Mouse (Mus musculus): Measurements from ENCODE around the gene Vmn1r213. TPM values are rescaled to one million over a fixed set of nuclear protein-coding genes. Genes with fewer than 3 reads are reported as not detected.

Vmn1r213 gene
- not detected in 2 replicates for polyA plus RNA-seq (2015; fragmentation: Nextera tagmentation; extraction: Ambion mirVana)

DNA sequence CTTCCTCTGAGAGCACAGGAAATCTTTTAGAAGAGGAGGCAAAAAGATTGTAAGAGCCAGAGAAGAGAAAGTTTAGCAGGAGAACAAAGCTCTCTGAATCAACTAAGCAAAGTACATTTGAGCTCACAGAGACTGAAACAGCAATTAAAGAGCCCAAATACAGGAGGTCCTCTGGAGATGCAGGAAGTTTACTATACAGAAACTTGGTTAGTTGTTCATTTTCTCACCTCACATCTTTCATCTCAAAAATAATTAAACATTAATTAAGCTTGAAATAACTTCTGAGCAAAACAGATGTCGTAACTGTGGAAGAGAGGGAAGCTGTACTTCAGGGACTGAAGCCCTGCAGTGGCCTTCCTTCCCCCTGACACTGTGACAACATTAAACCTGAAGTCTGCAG, at the start of gene Vmn1r213:
Gene Vmn1r213, plus strand, starts transcription at position 301 of the 400 bp plus-strand sequence.
- no peak for ATAC-seq (ENCODE audit: low FRiP score, low read depth)

DNA sequence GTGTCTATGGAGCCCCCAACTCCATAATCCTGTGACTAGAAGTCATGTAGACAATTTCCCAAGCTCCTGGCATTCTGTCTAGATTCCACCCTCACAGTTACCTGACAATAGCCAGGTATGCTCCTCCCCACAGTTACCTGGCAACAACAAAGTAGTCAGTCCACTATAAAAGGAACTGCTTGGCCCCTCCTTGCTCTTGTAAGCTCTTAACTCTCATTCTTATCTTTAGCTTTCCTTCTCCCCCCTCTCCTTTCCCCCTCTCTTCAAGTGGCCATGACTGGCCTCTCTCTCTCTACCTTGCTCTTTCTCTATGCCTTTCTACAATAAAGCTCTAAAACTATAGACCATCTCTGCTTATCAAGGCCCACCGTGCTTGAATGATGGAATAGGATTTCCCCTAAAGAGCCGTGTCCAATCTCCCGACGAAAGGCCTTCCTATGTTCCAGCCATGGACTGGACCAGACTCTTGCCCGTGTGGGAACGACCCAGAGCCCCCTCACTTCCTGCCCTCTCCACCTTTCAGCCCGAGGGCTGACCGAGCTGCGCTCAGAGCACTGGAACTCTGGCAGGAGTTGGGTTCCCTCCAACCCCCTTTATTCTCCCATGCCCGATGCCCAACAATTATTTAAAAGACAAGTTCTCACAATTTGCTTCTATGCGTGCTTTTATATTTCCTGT, 17.1 kb upstream of the Vmn1r213 start:
- Histone ChIP-seq H3K27me3 (no peaks in the 10 kb centered on the region), H3K9ac (no peak overlapping the region), H3K4me1 (no peaks in the 10 kb centered on the region), H3K4me3 (no peak overlapping the region), H3K9me3 (no peaks in the 10 kb centered on the region), H3K27ac (no peak overlapping the region), H3K36me3 (no peaks in the 10 kb centered on the region), H3K4me2 (replicated peaks) (no peak overlapping the region)
- WGBS: 87% methylated on average over 11 of the region's 11 CpGs
- ATAC-seq (ENCODE audit: low FRiP score, low read depth): no peak

More for the DNA sequence above, at the start of gene Vmn1r213:
- no peaks in the 10 kb centered on the region for H3K27me3 ChIP-seq
- no peak within 1 kb of the TSS for H3K4me2 ChIP-seq (replicated peaks)
- 79% methylated on average over 1 of the region's 1 CpGs for WGBS
- no peaks in the 10 kb centered on the region for H3K4me1 ChIP-seq
- no peak within 1 kb of the TSS for H3K27ac ChIP-seq
- H3K36me3 ChIP-seq: no peaks in the 10 kb centered on the region
- H3K4me3 ChIP-seq: no peak within 1 kb of the TSS
- 0 out of 2 replicates have a peak, but pooled peaks cover 2% of the 10 kb centered on the region for H3K9me3 ChIP-seq
- no peak within 1 kb of the TSS for H3K9ac ChIP-seq

DNA sequence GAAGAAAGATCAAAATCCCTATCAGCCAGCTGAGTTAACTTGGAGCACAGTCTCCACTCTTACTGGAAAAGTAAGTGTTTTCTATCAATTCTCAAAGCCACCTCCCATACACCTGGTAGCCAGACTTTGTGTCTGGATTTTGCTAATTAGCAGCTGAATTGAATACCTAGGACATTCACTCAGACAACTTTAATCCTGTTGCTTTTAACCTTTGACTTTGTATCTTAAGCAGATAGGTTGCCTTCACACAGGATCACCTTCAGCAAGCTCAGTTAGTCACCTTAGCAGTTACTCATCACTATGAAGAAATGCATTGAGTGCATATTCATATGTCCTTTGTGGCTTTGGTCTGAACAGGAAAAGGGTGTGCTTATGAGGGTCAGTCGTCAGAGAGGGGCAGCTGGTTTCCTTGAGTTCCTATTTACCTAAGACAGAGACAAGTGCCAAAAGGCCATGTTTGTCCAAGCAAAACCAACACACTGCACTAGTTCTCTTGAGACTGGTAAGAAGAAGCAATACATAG, 15.2 kb upstream of the Vmn1r213 start:
- WGBS: 35% methylated on average over 1 of the region's 1 CpGs
- no peak overlapping the region for H3K4me3 ChIP-seq
- no peaks in the 10 kb centered on the region for H3K36me3 ChIP-seq
- H3K9me3 ChIP-seq: peaks cover 2% of the 10 kb centered on the region; the same call in 1 of the 2 replicates
- no peak overlapping the region for H3K9ac ChIP-seq
- H3K4me2 ChIP-seq (replicated peaks): no peak overlapping the region
- H3K27ac ChIP-seq: no peak overlapping the region
- no peaks in the 10 kb centered on the region for H3K4me1 ChIP-seq
- H3K27me3 ChIP-seq: no peaks in the 10 kb centered on the region
- ATAC-seq (ENCODE audit: low FRiP score, low read depth): no peak

DNA sequence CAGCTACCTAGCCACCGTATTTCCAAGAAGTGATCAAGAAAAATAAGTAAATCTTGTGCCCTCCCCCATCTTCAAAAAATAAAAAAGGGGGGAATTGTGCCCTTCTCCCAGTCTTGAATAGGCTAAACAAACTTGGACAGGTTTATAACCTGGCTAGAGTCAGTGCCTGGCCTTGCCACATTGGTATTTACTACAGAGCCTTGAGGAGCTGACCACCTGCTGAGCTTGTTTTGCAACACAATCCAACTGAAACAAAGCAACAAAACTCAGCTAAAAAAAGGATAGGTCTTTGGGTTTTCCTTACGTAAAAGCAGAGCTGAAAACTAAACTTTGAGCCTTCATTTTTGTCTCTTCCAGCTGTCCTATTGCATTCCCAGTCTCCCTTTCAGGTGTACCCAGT, 14.7 kb upstream of the Vmn1r213 start:
- WGBS: 77% methylated on average over 2 of the region's 2 CpGs
- no peak for ATAC-seq (ENCODE audit: low FRiP score, low read depth)
- H3K36me3 ChIP-seq: no peaks in the 10 kb centered on the region

DNA sequence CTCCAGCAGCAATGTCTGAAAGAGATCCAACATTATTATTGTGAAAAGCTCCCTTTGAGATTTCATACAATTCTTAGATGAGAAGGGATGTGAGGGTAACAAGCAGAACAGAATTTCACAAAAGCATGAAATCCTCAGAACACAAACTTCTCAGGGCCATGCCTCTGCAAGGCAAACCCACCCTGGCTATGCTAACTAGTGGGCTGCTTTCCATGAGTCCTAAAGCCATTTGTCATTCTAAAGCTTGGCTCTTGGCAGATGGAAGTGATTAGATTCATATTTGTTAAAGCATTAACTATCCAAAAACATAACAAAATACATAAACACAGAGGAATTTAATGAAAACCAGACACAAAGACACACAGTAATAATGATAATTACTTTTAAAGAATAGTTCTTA, 10.7 kb downstream of the Vmn1r213 start:
- H3K4me2 ChIP-seq (replicated peaks): no peak overlapping the region
- no peaks in the 10 kb centered on the region for H3K27me3 ChIP-seq
- no peak overlapping the region for H3K9ac ChIP-seq
- H3K4me3 ChIP-seq: no peak overlapping the region
- H3K4me1 ChIP-seq: no peaks in the 10 kb centered on the region
- H3K27ac ChIP-seq: no peak overlapping the region
- no peak for ATAC-seq (ENCODE audit: low FRiP score, low read depth)
- H3K36me3 ChIP-seq: no peaks in the 10 kb centered on the region
- no peaks in the 10 kb centered on the region for H3K9me3 ChIP-seq

More for the DNA sequence above, 14.7 kb upstream of the Vmn1r213 start:
- H3K4me2 ChIP-seq (replicated peaks): no peak overlapping the region
- H3K27me3 ChIP-seq: no peaks in the 10 kb centered on the region
- H3K9me3 ChIP-seq: peaks cover 6% of the 10 kb centered on the region; the same call in 1 of the 2 replicates
- no peak overlapping the region for H3K27ac ChIP-seq
- H3K4me3 ChIP-seq: no peak overlapping the region
- no peak overlapping the region for H3K9ac ChIP-seq
- H3K4me1 ChIP-seq: no peaks in the 10 kb centered on the region

DNA sequence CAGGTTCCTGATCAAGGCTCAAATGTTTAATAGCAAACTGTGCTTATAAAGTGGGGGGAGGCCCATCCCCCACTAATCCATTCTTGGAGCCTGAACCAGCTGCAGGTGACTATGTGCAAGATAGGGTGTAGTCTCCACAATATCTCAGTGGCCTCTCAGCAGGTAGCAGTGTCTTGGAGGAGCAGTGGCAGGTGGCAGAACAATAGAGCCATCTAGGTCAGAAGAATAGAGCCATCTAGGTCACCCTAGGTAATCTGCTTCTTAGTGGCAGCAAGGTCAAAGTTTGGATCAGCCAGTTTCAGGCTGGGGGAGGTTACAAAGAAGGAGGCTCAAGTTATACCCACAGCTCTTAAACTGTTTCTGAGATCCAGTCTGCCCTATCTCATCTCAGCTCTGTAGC, 17.4 kb downstream of the Vmn1r213 start:
- no peak for ATAC-seq (ENCODE audit: low FRiP score, low read depth)
- no peaks in the 10 kb centered on the region for H3K4me1 ChIP-seq
- no peak overlapping the region for H3K9ac ChIP-seq
- H3K27me3 ChIP-seq: no peaks in the 10 kb centered on the region
- no peak overlapping the region for H3K4me2 ChIP-seq (replicated peaks)
- H3K9me3 ChIP-seq: no peaks in the 10 kb centered on the region
- no peak overlapping the region for H3K27ac ChIP-seq
- no peak overlapping the region for H3K4me3 ChIP-seq
- H3K36me3 ChIP-seq: no peaks in the 10 kb centered on the region

DNA sequence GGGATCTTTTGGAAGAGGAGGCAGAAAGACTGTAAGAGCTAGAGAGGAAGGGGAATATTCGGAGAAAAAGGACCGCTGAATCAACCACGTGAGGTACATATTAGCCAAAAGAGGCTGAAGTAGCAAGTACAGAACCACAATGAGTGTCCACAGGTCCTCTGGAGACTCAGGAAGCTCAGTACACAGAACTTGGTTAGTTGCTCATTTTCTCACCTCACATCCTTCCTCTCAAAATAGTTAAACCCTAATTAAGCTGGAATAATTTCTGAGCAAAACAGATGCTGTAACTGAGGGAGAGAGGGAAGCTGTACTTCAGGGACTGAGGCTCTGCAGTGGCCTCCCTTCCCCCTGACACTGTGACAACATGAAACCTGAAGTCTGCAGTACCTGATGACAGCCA, 22.7 kb downstream of the Vmn1r213 start, which contains the start of gene Vmn1r214:
Gene Vmn1r214, plus strand, starts transcription at position 301 of the 400 bp plus-strand sequence.
- no peaks in the 10 kb centered on the region for H3K9me3 ChIP-seq
- no peak within 1 kb of the TSS for H3K9ac ChIP-seq
- no peak within 1 kb of the TSS for H3K4me3 ChIP-seq
- no peak within 1 kb of the TSS for H3K27ac ChIP-seq
- H3K27me3 ChIP-seq: no peaks in the 10 kb centered on the region
- no peaks in the 10 kb centered on the region for H3K4me1 ChIP-seq
- H3K4me2 ChIP-seq (replicated peaks): no peak within 1 kb of the TSS
- H3K36me3 ChIP-seq: no peaks in the 10 kb centered on the region
- no peak for ATAC-seq (ENCODE audit: low FRiP score, low read depth)
- WGBS: 92% methylated on average over 3 of the region's 3 CpGs

DNA sequence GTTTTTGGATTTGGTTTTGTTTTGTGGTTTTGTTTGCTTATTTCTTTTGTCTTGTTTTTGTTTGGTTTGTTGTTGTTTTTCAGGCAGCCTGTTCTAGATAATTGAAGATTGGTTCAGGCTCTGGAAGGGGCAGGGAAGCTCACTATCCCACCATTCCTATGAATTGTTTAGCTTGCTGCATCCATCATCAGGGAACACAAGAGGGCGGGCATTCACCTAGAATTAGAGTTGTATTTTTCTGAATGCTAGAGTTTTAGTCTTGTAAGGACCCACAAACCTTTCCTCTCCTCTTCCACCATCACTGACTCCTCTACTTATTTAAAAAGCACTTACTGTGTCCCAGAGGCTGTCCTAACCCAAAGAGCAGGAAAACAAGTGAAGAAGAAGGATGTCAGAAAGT, 50.3 kb downstream of the Vmn1r213 start:
- no peaks in the 10 kb centered on the region for H3K27me3 ChIP-seq
- no peak overlapping the region for H3K9ac ChIP-seq
- H3K36me3 ChIP-seq: no peaks in the 10 kb centered on the region
- H3K4me2 ChIP-seq (replicated peaks): no peak overlapping the region
- H3K27ac ChIP-seq: no peak overlapping the region
- H3K4me1 ChIP-seq: no peaks in the 10 kb centered on the region
- 75% methylated on average over 1 of the region's 1 CpGs for WGBS
- H3K9me3 ChIP-seq: no peaks in the 10 kb centered on the region
- H3K4me3 ChIP-seq: no peak overlapping the region
- no peak for ATAC-seq (ENCODE audit: low FRiP score, low read depth)

Other genes starting within 250 kb of the Vmn1r213 start
- not detected in 2 replicates for gene Vmn1r208, start 230.3 kb upstream of the Vmn1r213 start, polyA plus RNA-seq (2015; fragmentation: Nextera tagmentation; extraction: Ambion mirVana)
- not detected in 2 replicates for gene Vmn1r209, start 198.0 kb upstream of the Vmn1r213 start, polyA plus RNA-seq (2015; fragmentation: Nextera tagmentation; extraction: Ambion mirVana)
- not detected in 2 replicates for gene Vmn1r210, start 176.3 kb upstream of the Vmn1r213 start, polyA plus RNA-seq (2015; fragmentation: Nextera tagmentation; extraction: Ambion mirVana)
- not detected in 2 replicates for gene Vmn1r211, start 150.1 kb upstream of the Vmn1r213 start, polyA plus RNA-seq (2015; fragmentation: Nextera tagmentation; extraction: Ambion mirVana)
- not detected in 2 replicates for gene Vmn1r212, start 123.5 kb upstream of the Vmn1r213 start, polyA plus RNA-seq (2015; fragmentation: Nextera tagmentation; extraction: Ambion mirVana)
- gene Vmn1r214, start 22.8 kb downstream of the Vmn1r213 start, polyA plus RNA-seq (2015; fragmentation: Nextera tagmentation; extraction: Ambion mirVana): not detected in 2 replicates
- not detected in 2 replicates for gene Vmn1r215, start 60.4 kb downstream of the Vmn1r213 start, polyA plus RNA-seq (2015; fragmentation: Nextera tagmentation; extraction: Ambion mirVana)
- not detected in 2 replicates for gene Vmn1r217, start 110.6 kb downstream of the Vmn1r213 start, polyA plus RNA-seq (2015; fragmentation: Nextera tagmentation; extraction: Ambion mirVana)
- gene Vmn1r218, start 125.5 kb downstream of the Vmn1r213 start, polyA plus RNA-seq (2015; fragmentation: Nextera tagmentation; extraction: Ambion mirVana): not detected in 2 replicates
- not detected in 2 replicates for gene Vmn1r219, start 151.7 kb downstream of the Vmn1r213 start, polyA plus RNA-seq (2015; fragmentation: Nextera tagmentation; extraction: Ambion mirVana)
- not detected in 2 replicates for gene Vmn1r220, start 180.3 kb downstream of the Vmn1r213 start, polyA plus RNA-seq (2015; fragmentation: Nextera tagmentation; extraction: Ambion mirVana)
- not detected in 2 replicates for gene Vmn1r221, start 206.5 kb downstream of the Vmn1r213 start, polyA plus RNA-seq (2015; fragmentation: Nextera tagmentation; extraction: Ambion mirVana)
- gene Vmn1r222, start 228.3 kb downstream of the Vmn1r213 start, polyA plus RNA-seq (2015; fragmentation: Nextera tagmentation; extraction: Ambion mirVana): not detected in 2 replicates
- not detected in 2 replicates for gene Vmn1r223, start 239.5 kb downstream of the Vmn1r213 start, polyA plus RNA-seq (2015; fragmentation: Nextera tagmentation; extraction: Ambion mirVana)